Mouse (Mus musculus) olfactory bulb, adult 2 months (tissue): ENCODE results near the gene Tent5b. TPM values are rescaled to one million over a fixed set of nuclear protein-coding genes. Genes with fewer than 3 reads are reported as not detected.

Experiments used
- H3K27ac ChIP-seq: fragments of 200-500 bp; 2 replicates; pipeline ENCODE4 v1.5.1; 2012; ENCODE audit warnings: low read depth, low read length; ENCODE audit not compliant: insufficient read depth
- H3K4me1 ChIP-seq: fragments of 200-500 bp; 2 replicates; pipeline ENCODE4 v1.6.1; 2012; ENCODE audit warnings: low read length; ENCODE audit not compliant: control insufficient read depth, insufficient read depth
- H3K4me3 ChIP-seq: fragments of 200-500 bp; 2 replicates; pipeline ENCODE4 v1.5.1; 2012; ENCODE audit warnings: mild to moderate bottlenecking, low read depth, low read length, moderate library complexity; ENCODE audit not compliant: insufficient read depth
- CTCF ChIP-seq: fragments of 200-500 bp; IDR thresholded peaks from 2 replicates; pipeline ENCODE4 v1.5.1; 2012; ENCODE audit warnings: low read depth, mild to moderate bottlenecking, low read length, moderate library complexity; ENCODE audit not compliant: insufficient read depth
- POLR2A ChIP-seq: fragments of 200-500 bp; IDR thresholded peaks from 2 replicates; pipeline ENCODE4 v1.6.1; 2012; ENCODE audit warnings: mild to moderate bottlenecking, low read depth, low read length, moderate library complexity; ENCODE audit not compliant: insufficient read depth
- WGBS: fragments of 180-500 bp; shearing (Covaris S2); methylation state at CpG from one replicate; pipeline ENCODE4 v1.1.7; 2018; 5-methylcytosine and 5-hydroxymethylcytosine counted together
- polyA plus RNA-seq: library from polyadenylated mRNA; stranded (reverse); fragments of >200 nt; gene quantifications from 2 replicates; pipeline ENCODE4 v1.2.4, GENCODE M21; 2012; ENCODE audit warnings: low replicate concordance; ENCODE audit not compliant: missing spikeins, insufficient read depth, insufficient read length

Gene Tent5b
- polyA plus RNA-seq, 1 experiment = not detected

DNA sequence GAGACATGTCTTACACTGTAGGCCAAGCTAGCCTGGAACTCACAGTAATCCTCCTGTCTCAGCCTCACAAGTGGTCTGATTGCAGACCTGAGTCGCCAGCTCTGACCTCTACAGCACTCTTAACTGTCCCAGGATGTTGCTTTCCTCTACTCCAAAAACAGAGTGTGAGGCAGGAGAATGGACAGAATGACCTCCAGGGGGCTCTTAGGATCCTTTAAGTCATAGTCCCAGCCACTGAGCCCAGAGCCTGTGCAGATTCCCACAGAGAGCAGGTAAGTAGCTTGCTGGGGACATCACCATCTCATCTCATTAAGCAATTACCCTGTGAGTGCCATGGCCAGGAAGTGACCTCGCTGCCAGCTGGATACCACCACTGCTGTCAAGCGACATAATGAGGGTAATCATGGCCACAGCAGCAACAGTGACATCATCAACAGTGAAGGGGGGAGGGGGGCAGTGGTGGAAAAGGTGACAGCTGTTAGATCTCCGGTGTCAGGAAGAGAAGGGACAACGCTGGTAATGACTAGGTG is 19.1 kb upstream of the Tent5b start:
- TF ChIP-seq POLR2A = no peak
- TF ChIP-seq CTCF = no peak
- no peak overlapping the region for H3K4me3 ChIP-seq
- 0 out of 2 replicates have a peak, but pooled peaks cover 3% of the 10 kb centered on the region for H3K4me1 ChIP-seq
- WGBS = 65% methylated on average over 5 of the region's 5 CpGs
- no peak overlapping the region for H3K27ac ChIP-seq

DNA sequence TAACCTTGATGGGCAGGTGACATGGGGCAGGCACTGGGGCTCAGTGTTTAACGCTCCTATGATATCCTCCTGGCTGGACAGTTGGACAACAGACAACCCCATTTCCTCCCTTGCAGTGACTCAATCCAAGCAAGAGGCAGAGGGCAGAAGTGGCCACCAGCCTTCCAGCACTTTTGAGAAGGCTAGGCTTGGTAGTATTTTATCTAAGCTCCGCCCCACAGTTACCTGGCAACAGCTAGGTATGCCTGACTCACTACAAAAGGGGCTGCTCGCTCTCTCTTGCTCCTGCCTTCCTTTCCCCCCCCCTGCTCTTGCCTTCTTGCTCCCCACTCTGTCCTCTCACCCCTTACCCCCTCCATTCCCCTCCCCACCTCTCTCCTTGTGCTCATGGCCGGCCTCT is 18.6 kb upstream of the Tent5b start:
- WGBS = 83% methylated on average over 4 of the region's 4 CpGs
- Histone ChIP-seq H3K4me1 (0 out of 2 replicates have a peak, but pooled peaks cover 3% of the 10 kb centered on the region), H3K4me3 (no peak overlapping the region), H3K27ac (no peak overlapping the region)
- no peak for TF ChIP-seq POLR2A
- TF ChIP-seq CTCF = no peak

DNA sequence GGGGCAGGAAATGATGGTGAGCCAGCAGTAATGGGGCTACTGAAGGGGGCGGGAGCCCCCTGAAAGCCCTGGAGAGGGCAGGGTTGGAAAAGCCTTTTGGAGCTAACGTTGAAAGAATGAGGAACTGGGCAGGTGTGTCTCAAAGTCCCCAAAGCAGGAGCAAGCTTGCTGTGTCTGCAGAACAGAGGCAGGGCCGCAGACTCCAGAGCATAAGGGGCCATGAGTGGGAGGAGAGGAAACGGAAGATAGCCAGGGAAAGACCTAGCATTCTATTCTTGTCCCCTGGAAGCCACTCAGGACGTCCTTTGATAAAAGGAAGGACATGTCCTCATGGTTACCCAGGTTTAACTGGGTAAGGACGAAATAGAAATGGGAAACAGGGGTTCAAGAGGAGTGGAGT is 16.7 kb upstream of the Tent5b start:
- no peak overlapping the region for H3K27ac ChIP-seq
- 69% methylated on average over 6 of the region's 6 CpGs for WGBS
- no peak overlapping the region for H3K4me3 ChIP-seq
- H3K4me1 ChIP-seq = peaks cover 7% of the 10 kb centered on the region; the same call in 1 of the 2 replicates
- TF ChIP-seq POLR2A (no peak), CTCF (no peak)

DNA sequence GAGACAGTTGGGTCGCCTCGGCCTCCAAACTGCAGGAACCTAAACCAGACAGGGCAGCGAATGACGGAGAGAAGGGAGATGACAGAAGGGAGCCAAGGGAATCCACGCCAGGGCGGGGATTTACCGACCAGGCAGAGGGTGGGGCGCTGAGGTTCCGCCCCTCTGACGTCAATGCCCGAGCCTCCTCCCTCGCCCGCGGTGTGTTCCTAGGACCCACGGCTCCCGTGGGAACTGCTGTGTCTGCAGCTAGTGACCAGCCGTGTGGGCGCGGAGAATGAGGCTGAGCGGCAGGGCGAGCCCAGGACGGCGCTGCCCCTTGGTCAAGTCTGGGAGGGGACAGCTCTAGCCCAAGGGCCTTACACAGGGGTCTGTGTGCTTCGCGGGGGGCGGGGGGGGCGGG is 11.9 kb upstream of the Tent5b start:
- no peak overlapping the region for H3K27ac ChIP-seq
- H3K4me1 ChIP-seq = peaks cover 6% of the 10 kb centered on the region; the same call in 1 of the 2 replicates
- TF ChIP-seq CTCF (no peak), POLR2A (no peak)
- peak overlapping the region; percentile 48 for H3K4me3 ChIP-seq
- WGBS = under 1% methylated on average over 25 of the region's 27 CpGs

DNA sequence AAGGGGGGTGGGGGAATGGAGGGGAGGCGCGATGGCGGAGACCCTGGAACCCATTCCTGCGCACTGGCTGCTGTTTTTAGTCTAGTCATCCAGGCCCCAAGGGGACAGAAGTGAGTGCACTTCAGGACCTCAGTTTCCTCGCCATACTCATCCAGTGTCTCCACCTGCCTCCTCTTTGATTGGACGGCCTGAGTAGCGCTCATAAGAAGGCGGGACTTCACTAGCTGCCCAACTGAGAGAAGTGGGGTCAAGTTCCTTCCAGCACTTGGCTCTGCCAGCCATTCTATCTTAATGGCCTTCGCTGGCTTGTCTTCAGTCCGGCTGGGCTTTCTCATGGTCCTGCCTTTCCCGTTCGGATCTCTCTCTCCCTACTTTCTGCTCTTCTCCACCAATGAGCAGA is 10.8 kb upstream of the Tent5b start:
- Histone ChIP-seq H3K4me1 (peaks cover 6% of the 10 kb centered on the region; the same call in 1 of the 2 replicates), H3K27ac (no peak overlapping the region), H3K4me3 (no peak overlapping the region)
- no peak for TF ChIP-seq CTCF
- no peak for TF ChIP-seq POLR2A
- WGBS = 27% methylated on average over 12 of the region's 12 CpGs

DNA sequence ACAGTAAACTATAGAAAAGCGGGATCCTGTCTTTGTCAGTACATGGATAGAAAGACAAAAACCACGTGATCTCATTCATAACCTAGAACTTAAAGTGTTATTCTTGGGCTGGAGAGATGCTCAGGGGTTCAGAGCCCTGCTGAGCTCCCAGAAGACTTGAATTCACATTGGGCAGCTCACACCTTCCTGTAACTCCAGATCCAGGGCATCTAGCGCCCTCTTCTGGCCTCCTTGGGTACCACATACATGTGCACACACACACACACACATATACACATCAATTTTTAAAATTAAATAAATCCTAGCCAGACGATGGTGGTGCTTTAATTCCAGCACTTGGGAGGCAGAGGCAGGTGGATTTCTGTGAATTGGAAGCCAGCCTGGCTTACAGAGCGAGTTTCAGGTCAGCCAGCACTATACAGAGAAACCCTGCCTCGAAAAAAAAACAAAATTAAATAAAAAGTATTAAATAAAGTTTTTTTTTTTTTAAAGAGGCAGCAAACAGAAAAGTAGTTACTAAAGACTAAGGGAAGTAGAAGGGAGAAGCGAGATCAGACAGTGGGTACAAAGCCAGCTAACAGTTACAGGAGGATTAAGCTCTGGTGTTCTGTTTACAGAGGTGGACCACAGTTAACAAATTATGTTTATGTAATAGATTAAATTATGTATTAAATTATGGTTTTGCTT is 8.7 kb upstream of the Tent5b start:
- TF ChIP-seq POLR2A (no peak), CTCF (no peak)
- H3K4me3 ChIP-seq = no peak overlapping the region
- H3K4me1 ChIP-seq = peaks cover 6% of the 10 kb centered on the region; the same call in 1 of the 2 replicates
- WGBS = 79% methylated on average over 7 of the region's 7 CpGs
- no peak overlapping the region for H3K27ac ChIP-seq

DNA sequence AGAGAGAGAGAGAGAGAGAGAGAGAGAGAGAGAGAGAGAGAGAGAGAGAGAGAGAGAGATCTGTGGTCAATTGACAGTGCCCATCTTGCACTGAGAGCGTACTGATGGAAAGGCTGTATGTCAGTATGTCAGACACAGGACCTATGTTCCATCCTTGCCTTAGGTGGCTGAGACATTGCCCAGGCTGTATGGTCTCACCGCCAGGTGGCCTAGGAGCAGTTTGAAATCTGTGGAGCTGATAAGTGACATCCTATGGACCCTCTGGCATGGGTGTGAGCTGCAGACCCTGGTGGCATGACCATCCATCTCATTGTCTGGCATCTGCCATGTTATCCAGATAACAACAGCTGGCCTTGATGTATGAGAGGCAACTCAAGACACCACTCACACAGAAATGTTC is 6.1 kb upstream of the Tent5b start:
- WGBS = 89% methylated on average over 2 of the region's 2 CpGs
- H3K4me1 ChIP-seq = no peaks in the 10 kb centered on the region
- no peak overlapping the region for H3K27ac ChIP-seq
- TF ChIP-seq POLR2A = no peak
- TF ChIP-seq CTCF = no peak
- H3K4me3 ChIP-seq = no peak overlapping the region

DNA sequence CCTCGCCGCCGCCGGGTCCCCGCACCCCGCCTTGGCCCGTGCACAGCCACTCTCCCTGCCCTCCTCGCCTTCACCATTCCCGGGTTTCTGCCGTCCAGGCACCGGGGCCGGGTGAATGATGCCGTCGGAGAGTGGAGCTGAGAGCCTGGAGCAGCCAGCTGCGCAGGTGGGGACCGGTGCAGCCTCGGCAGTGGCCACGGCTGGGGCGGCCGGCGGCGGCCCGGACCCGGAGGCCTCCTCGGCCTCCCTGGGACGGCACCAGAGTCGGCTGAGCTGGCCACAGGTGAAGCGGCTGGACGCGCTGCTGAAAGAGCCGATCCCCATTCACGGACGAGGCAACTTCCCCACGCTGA is 229 bp downstream of the Tent5b start:
- Histone ChIP-seq H3K4me3 (peak overlapping the region; percentile 38), H3K27ac (no peak overlapping the region), H3K4me1 (peaks cover 16% of the 10 kb centered on the region)
- 3% methylated on average over 34 of the region's 34 CpGs for WGBS
- no peak for TF ChIP-seq POLR2A
- no peak for TF ChIP-seq CTCF

DNA sequence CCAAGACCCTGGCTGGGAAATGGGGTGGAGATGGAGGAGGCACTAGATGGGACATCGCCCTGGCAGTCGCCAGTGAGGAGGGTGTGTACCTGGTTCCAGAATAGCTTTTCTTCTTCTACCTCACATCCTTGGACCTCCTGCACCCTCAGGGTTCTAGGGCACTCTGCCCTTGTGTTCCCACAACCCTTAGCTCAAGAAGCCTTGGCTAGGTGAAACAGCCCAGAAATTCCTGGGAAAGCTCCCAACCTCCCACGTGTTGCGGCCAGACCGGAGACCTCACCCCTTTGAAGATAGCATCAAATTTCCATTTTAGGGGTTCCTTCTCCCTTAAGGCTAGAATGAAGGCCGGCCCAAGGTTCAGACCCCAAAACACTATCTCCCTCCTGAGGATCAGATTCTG is 822 bp downstream of the Tent5b start:
- H3K4me1 ChIP-seq = peaks cover 16% of the 10 kb centered on the region
- H3K4me3 ChIP-seq = no peak overlapping the region
- no peak overlapping the region for H3K27ac ChIP-seq
- TF ChIP-seq CTCF (no peak), POLR2A (no peak)
- WGBS = 49% methylated on average over 6 of the region's 6 CpGs

DNA sequence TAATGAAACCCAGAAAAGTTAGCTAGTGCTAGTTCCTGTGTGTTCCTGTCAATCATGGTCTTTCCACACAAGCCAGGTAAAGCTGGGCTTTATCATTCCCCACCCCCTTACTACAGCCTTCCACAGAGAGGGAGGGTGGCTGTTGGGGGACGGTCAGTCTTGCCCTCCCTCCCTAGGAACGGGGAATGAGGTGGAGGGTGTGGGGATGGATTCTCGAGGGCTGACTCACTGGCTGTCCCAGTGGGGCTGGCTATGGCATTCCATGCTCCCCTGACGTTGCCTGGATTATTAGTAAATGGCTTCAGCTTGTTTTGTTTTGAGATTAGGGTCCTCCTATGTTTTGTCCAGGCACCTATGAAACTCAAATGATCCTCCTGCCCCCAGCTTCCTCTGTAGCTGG is 1.6 kb downstream of the Tent5b start:
- Histone ChIP-seq H3K4me1 (peaks cover 16% of the 10 kb centered on the region), H3K27ac (no peak overlapping the region), H3K4me3 (no peak overlapping the region)
- no peak for TF ChIP-seq CTCF
- TF ChIP-seq POLR2A = no peak
- 50% methylated on average over 4 of the region's 4 CpGs for WGBS
